Mouse (Mus musculus): Measurements from ENCODE around the gene Ccdc92b. TPM values are rescaled to one million over a fixed set of nuclear protein-coding genes. Genes with fewer than 3 reads are reported as not detected.

The Ccdc92b gene
- total RNA-seq, 2 experiments from 2014 or later: 6.5 to 6.6 TPM

DNA sequence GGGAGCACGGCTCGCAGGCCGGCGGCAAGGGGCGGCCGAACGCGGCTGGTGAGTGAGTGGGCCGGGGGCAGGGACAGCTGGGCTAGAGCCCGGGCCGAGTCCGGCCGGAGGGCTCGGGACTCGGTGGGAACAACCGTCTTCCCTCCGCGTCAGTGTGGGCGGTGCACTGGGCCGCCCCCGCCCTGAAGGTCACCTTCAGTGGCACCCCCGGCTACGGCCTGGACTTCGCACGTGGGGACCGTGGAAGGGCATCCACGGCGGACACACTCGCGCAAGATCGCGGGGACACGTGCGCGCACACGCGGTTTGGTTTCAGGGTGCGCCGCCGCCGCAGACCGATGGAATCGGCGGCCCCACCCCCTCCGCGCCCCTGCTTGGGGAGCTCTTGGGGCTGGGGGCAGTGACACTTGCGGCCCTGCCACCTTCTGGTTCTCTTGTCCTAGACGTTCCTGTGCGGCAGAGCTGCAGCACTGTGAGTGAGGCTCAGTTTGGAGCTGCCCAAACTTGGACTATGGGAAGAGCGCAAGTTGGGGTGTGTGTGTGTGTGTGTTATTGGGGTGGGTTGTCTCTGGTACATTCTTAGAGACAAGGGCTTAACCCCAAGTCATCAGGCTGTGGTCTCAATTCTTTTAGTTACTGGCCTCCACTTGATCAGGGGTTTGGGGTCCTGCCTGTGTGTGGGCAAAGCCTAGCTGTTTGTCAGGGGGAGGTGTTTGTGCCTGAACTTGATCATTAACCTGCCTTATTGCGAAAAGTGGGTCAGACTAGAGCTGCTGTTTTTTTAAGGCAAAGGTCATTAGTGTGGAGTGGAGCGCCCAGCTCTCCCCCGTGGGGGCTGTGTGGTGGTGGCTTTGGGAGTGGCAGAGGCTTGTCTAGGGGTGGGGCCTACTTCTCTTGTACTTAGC, 30.5 kb downstream of the Ccdc92b start:
- no peak for DNase-seq (ENCODE audit: low spot score in 2 of 2)

DNA sequence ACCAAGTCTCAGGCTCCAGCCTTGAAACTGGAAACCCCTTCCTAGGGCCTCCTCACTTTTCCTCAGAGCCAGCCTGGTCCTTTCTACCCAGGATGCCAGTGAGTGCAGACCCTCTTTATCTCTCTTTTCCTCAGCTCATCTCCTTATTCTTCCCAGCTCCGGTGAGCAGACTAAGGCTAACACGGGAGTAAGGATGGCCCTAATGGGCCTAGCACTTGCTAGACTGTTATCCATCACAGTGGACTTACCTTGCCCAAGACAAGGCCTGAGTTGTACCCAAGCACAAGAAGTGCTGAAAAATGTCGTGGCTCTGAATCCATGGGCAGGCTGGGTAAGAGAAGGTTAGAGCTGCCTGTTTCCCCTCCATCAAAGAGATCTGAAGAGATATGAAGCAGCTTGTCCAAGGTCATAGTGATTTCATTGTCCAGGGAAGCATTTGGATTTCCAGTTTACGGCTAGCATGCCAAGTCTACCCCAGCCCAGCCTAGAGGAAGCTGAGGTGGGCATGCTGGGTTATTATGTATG, 31.2 kb downstream of the Ccdc92b start:
- DNase-seq (ENCODE audit: low spot score in 2 of 2): no peak

GRCm38 (mm10) chr11:74652791-74653191, 33.4 kb downstream of the Ccdc92b start:
- DNase-seq (ENCODE audit: low spot score in 2 of 2): peak in 1 of 2 experiments; percentile 53

- peak in 1 of 2 experiments; percentile 43 for DNase-seq (ENCODE audit: low spot score in 2 of 2)
These were observed 34.0 kb downstream of the Ccdc92b start for GRCm38 (mm10) chr11:74653385-74653784.

GRCm38 (mm10) chr11:74655941-74656340, 36.5 kb downstream of the Ccdc92b start:
- no peak for DNase-seq (ENCODE audit: low spot score in 2 of 2)

- no peak for DNase-seq (ENCODE audit: low spot score in 2 of 2)
These were observed 40.9 kb downstream of the Ccdc92b start for GRCm38 (mm10) chr11:74660336-74660735.

DNA sequence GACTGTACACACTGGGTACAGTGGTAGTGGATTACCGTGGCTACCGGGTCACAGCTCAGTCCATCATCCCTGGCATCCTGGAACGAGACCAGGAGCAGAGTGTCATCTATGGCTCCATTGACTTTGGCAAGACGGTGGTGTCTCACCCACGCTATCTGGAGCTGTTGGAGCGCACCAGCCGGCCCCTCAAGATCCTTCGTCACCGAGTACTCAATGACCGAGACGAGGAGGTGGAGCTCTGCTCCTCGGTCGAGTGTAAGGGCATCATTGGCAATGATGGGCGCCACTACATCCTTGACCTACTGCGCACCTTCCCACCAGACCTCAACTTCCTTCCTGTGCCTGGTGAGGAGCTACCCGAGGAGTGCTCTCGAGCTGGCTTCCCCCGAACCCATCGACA, 42.2 kb downstream of the Ccdc92b start:
- no peak for DNase-seq (ENCODE audit: low spot score in 2 of 2)

GRCm38 (mm10) chr11:74662221-74662620, 42.8 kb downstream of the Ccdc92b start:
- no peak for DNase-seq (ENCODE audit: low spot score in 2 of 2)

- DNase-seq (ENCODE audit: low spot score in 2 of 2): no peak
These were observed 44.9 kb downstream of the Ccdc92b start for GRCm38 (mm10) chr11:74664279-74664678.

GRCm38 (mm10) chr11:74664906-74665305, 45.5 kb downstream of the Ccdc92b start:
- no peak for DNase-seq (ENCODE audit: low spot score in 2 of 2)

- no peak for DNase-seq (ENCODE audit: low spot score in 2 of 2)
These were observed 46.4 kb downstream of the Ccdc92b start for GRCm38 (mm10) chr11:74665631-74666283.

DNA sequence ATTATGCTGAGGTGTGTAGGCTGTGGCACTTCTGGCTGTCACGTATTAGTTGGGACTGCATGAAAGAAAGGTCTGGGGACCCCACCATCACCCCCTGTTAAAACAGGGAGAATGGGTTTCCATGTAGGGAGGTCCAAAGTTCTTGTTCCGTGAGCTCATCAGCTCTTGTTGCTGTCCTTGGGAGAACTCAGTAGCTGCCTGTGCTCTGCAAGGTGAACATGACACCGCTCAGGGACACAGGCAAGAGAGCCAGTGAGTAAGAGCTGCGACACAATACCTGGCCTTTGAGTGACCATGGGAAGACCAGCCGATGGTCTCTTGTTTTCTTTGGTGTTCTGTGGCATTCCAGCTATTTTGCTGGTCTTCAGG, 46.9 kb downstream of the Ccdc92b start:
- DNase-seq (ENCODE audit: low spot score in 2 of 2): no peak

GRCm38 (mm10) chr11:74666776-74667581, 47.6 kb downstream of the Ccdc92b start:
- no peak for DNase-seq (ENCODE audit: low spot score in 2 of 2)

DNA sequence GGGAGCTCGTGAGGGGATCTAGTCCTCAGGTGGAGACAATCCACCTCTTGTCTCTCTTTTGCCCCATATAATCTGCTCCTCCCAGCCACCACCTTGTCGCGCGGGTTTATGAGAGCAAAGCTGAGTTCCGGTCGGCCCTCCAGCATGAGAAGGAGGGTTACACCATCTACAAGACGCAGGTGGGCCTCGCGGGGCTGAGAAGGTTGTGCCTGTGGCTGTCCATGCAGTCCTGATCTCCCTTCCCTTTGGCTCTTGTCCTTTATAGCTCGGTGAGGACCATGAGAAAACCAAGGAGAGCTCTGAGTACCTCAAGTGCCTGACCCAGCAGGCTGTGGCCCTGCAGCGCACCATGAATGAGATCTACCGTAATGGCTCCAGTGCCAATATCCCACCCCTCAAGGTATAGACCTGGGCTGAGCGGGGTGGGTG, 48.2 kb downstream of the Ccdc92b start:
- DNase-seq (ENCODE audit: low spot score in 2 of 2): no peak

DNA sequence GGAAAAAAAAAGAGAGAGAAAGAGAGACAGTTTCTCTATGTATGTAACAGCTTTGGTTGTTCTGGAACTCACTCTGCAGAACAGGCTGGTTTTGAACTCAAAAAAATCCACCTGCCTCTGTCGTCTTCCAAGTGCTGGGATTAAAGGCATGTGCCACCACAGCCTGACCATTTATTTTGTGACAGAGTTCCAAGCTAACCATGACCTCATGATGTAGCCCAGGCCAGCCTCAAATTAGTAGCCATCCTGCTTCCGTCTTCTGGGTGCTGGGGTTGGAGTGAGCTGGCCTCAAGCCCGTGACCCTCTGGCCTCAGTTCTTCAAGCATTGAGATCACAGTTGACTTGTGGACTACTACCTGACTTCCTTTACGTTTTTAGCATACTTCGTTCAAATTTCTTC, 49.1 kb downstream of the Ccdc92b start:
- DNase-seq (ENCODE audit: low spot score in 2 of 2): no peak

DNA sequence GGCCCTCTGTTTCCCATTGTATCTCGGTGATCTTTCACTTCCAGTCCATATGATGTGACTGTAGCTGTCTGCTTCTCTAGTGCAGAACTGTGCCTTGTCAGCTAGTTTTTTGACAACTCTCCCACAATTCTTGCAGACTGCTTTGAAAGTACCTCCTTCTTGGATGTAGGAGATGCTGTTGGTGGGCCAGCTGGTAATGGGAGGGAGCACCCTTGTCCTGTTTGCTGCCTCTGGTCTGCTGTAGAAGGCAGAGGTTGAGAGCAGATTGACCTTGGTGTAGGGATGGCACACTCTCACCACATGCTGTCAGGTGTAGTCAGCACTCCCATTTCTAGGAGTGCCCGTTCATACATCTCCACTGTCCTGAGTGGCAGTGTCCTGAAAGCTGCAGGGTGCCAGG, 49.6 kb downstream of the Ccdc92b start:
- no peak for DNase-seq (ENCODE audit: low spot score in 2 of 2)

GRCm38 (mm10) chr11:74670151-74670550, 50.7 kb downstream of the Ccdc92b start:
- no peak for DNase-seq (ENCODE audit: low spot score in 2 of 2)

- no peak for DNase-seq (ENCODE audit: low spot score in 2 of 2)
These were observed 51.6 kb downstream of the Ccdc92b start for GRCm38 (mm10) chr11:74671013-74671412.

DNA sequence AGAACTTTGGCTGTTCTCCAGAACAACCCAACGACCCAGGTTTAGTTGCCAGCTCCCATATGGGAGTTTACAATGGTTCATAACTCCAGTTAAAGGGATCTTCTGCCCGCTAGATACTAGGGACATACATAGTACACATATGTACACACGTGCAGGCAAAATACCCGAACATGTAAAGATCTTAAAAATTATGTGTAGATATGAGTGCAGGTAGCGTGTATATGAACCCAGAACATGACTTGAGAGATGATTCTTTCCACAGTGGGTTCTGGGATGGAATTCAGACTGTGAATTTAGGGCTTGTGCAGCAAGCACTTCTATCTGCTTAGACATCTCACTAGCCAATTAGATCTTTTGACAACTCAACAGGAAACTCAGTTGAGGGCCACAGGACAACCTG, 52.4 kb downstream of the Ccdc92b start:
- DNase-seq (ENCODE audit: low spot score in 2 of 2): no peak

- no peak for DNase-seq (ENCODE audit: low spot score in 2 of 2)
These were observed 53.6 kb downstream of the Ccdc92b start for GRCm38 (mm10) chr11:74672901-74673513.

DNA sequence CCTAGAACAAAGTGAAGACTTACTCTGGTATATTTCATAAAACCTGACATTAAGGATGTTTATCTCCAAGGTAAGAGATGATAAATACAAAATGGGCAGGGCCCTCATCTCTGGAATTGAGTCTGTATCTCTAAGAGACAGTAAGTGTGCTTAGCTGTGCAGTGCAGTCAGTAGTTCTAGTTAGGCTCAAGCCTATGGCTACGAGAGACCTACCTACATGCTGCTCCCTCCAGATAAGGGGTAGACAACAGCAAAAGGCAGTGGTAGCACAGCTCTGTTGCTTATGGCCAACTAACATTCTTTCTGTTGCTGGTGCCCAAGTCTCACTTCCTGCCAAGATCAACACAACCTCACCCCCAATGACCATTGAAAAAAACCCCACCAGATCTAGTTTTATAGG, 54.2 kb downstream of the Ccdc92b start:
- no peak for DNase-seq (ENCODE audit: low spot score in 2 of 2)
